Mouse (Mus musculus): ENCODE results near the gene Cbx8.

Cbx8 gene

GRCm38 (mm10) chr11:119036447-119036846, 4.3 kb downstream of the Cbx8 start:
- no peak for DNase-seq (ENCODE audit: low read depth in 2 of 2, low spot score in 2 of 2)

- DNase-seq (ENCODE audit: low read depth in 2 of 2, low spot score in 2 of 2), result no peak
These were observed 5.0 kb downstream of the Cbx8 start for GRCm38 (mm10) chr11:119035686-119036165.

GRCm38 (mm10) chr11:119035094-119035685, 5.6 kb downstream of the Cbx8 start:
- DNase-seq (ENCODE audit: low read depth in 2 of 2, low spot score in 2 of 2), result no peak

GRCm38 (mm10) chr11:119034635-119035034, 6.1 kb downstream of the Cbx8 start:
- no peak for DNase-seq (ENCODE audit: low read depth in 2 of 2, low spot score in 2 of 2)

GRCm38 (mm10) chr11:119033874-119034558, 6.8 kb downstream of the Cbx8 start:
- peak; percentile 77 to 87 for DNase-seq (ENCODE audit: low read depth in 2 of 2, low spot score in 2 of 2)

- no peak for DNase-seq (ENCODE audit: low read depth in 2 of 2, low spot score in 2 of 2)
These were observed 14.6 kb downstream of the Cbx8 start for GRCm38 (mm10) chr11:119026203-119026602.

- DNase-seq (ENCODE audit: low read depth in 2 of 2, low spot score in 2 of 2), result no peak
These were observed 16.5 kb downstream of the Cbx8 start for GRCm38 (mm10) chr11:119024260-119024659.

- DNase-seq (ENCODE audit: low read depth in 2 of 2, low spot score in 2 of 2), result no peak
These were observed 17.2 kb downstream of the Cbx8 start for GRCm38 (mm10) chr11:119023616-119023980.

GRCm38 (mm10) chr11:119022895-119023615, 17.7 kb downstream of the Cbx8 start, which contains the start of gene Cbx2:
TSS of gene Cbx2 (plus strand) at chr11:119022962.
- peak; percentile 70 to 78 for DNase-seq (ENCODE audit: low read depth in 2 of 2, low spot score in 2 of 2)

GRCm38 (mm10) chr11:119022068-119022894, 18.5 kb downstream of the Cbx8 start:
- DNase-seq (ENCODE audit: low read depth in 2 of 2, low spot score in 2 of 2), result no peak

- no peak for DNase-seq (ENCODE audit: low read depth in 2 of 2, low spot score in 2 of 2)
These were observed 19.6 kb downstream of the Cbx8 start for GRCm38 (mm10) chr11:119021180-119021579.

- no peak for DNase-seq (ENCODE audit: low read depth in 2 of 2, low spot score in 2 of 2)
These were observed 23.3 kb downstream of the Cbx8 start for GRCm38 (mm10) chr11:119017506-119017905.

- DNase-seq (ENCODE audit: low read depth in 2 of 2, low spot score in 2 of 2), result no peak
These were observed 26.3 kb downstream of the Cbx8 start for GRCm38 (mm10) chr11:119014455-119014854.

GRCm38 (mm10) chr11:119007461-119008456, 33.0 kb downstream of the Cbx8 start:
- DNase-seq (ENCODE audit: low read depth in 2 of 2, low spot score in 2 of 2), result no peak

GRCm38 (mm10) chr11:119006462-119006861, 34.3 kb downstream of the Cbx8 start:
- DNase-seq (ENCODE audit: low read depth in 2 of 2, low spot score in 2 of 2), result no peak

- no peak for DNase-seq (ENCODE audit: low read depth in 2 of 2, low spot score in 2 of 2)
These were observed 35.1 kb downstream of the Cbx8 start for GRCm38 (mm10) chr11:119005547-119006275.

- DNase-seq (ENCODE audit: low read depth in 2 of 2, low spot score in 2 of 2), result no peak
These were observed 39.2 kb downstream of the Cbx8 start for GRCm38 (mm10) chr11:119001493-119002128.

GRCm38 (mm10) chr11:119000877-119001276, 39.9 kb downstream of the Cbx8 start:
- DNase-seq (ENCODE audit: low read depth in 2 of 2, low spot score in 2 of 2), result no peak

- no peak for DNase-seq (ENCODE audit: low read depth in 2 of 2, low spot score in 2 of 2)
These were observed 41.4 kb downstream of the Cbx8 start for GRCm38 (mm10) chr11:118999361-118999804.

Data from CD8-positive naive resting alpha-beta T cell, adult 2 months (primary cell).